Mouse (Mus musculus) CH12.LX (cell line): Measurements from ENCODE around the gene Pigt.

Experiments used
- CTCF ChIP-seq, 2 experiments: IDR thresholded peaks in 1 of 2; conservative IDR thresholded peaks in 1 of 2; 2 replicates each; pipeline ENCODE4 v1.5.1; 2011 to 2012; ENCODE audit warnings: low read depth in 2 of 2, low read length in 2 of 2, improper control_type of control experiment in 1 of 2, inconsistent platforms in 1 of 2, mild to moderate bottlenecking in 1 of 2, moderate library complexity in 1 of 2
- JUND ChIP-seq: conservative IDR thresholded peaks from 2 replicates; pipeline ENCODE4 v1.6.1; 2011; ENCODE audit warnings: low read depth, low read length, improper control_type of control experiment
- MAFK ChIP-seq: IDR thresholded peaks from 2 replicates; pipeline ENCODE4 v1.6.1; 2011; ENCODE audit warnings: low read length, improper control_type of control experiment; ENCODE audit not compliant: insufficient replicate concordance
- MAX ChIP-seq: IDR thresholded peaks from 2 replicates; pipeline ENCODE4 v1.6.1; 2011; ENCODE audit warnings: low read length, improper control_type of control experiment
- MAZ ChIP-seq: IDR thresholded peaks from 2 replicates; pipeline ENCODE4 v1.6.1; 2012; ENCODE audit warnings: low read depth, mild to moderate bottlenecking, inconsistent platforms, low read length, improper control_type of control experiment, moderate library complexity
- MYC ChIP-seq: IDR thresholded peaks from 2 replicates; pipeline ENCODE4 v1.6.1; 2011; ENCODE audit warnings: low read depth, mild to moderate bottlenecking, improper control_type of control experiment, low read length
- POLR2A ChIP-seq: IDR thresholded peaks from 2 replicates; pipeline ENCODE4 v1.6.1; 2011; ENCODE audit warnings: low read depth, mild to moderate bottlenecking, improper control_type of control experiment, low read length
- ZKSCAN1 ChIP-seq: IDR thresholded peaks from 2 replicates; pipeline ENCODE4 v1.6.1; 2012; ENCODE audit warnings: low read depth, inconsistent platforms, low read length, improper control_type of control experiment, borderline replicate concordance
- ZMIZ1 ChIP-seq: IDR thresholded peaks from 2 replicates; pipeline ENCODE4 v1.6.1; 2012; ENCODE audit warnings: low read depth, mild to moderate bottlenecking, inconsistent platforms, low read length, improper control_type of control experiment

DNA sequence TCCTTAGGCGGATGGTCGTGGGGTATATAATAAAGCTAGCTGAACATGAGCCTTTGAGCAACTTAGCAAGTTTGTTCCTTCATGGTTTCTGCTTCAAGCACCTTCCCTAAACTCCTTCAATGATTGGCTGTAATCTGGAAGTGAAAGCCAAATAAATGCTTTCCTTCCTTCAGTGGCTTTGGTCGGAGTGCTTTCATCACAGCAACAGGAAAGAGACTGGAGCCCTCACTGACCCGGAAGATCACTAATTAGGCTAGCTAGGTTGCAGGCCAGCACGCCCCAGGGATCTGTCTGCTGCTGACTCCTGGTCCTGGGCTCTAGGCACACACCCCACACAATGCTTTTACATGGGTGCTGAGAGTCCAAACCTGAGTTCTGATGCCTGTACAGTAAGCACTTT, 31.2 kb downstream of the Pigt start:
- TF ChIP-seq ZMIZ1 (no peak), POLR2A (no peak), MAZ (no peak), MYC (no peak), MAX (no peak), ZKSCAN1 (no peak), CTCF (conservative IDR thresholded peaks at IDR 0.05 in 1 of 2, IDR thresholded peaks at IDR 0.05 in 1 of 2; ENCODE audit: low read depth in 2 of 2, low read length in 2 of 2) (no peak), MAFK (no peak), JUND (no peak)
